Mouse (Mus musculus) lung, adult 2 months (tissue): ENCODE results near the gene Lrrc23.

Experiments
- CTCF ChIP-seq: fragments of 200-500 bp; IDR thresholded peaks from 2 replicates; pipeline ENCODE4 v1.5.1; 2011; ENCODE audit warnings: mild to moderate bottlenecking, low read length, control low read depth; ENCODE audit not compliant: insufficient read depth
- POLR2A ChIP-seq: fragments of 200-500 bp; IDR thresholded peaks from 2 replicates; pipeline ENCODE4 v1.6.1; 2011; ENCODE audit warnings: low read depth, mild to moderate bottlenecking, control low read depth, low read length, borderline replicate concordance; ENCODE audit errors: extremely low read depth

DNA sequence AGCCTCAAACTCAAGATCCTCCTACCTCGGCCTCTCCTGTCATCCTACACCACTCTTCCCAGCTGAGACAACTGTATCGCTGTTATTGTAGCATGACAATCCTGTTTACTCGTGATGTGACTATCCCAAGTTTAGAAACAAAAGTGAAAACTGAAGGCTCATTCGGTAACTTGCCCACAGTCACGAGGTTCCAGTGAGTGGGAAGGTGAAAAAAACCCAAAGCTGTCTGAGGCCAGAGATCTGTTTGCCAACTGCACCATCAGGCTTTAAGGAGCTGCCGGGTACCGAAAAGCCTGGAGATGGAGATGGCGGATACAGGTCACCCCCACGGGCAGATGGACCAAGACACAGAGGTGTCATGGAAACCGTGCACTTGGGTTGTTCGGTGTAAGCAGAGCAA is 42.5 kb downstream of the Lrrc23 start:
- TF ChIP-seq CTCF (no peak), POLR2A (no peak)
